Comparison of ENCODE assay signal across 10 mouse cellular contexts in genomic region chr19:4222165-4222564, GRCm38 (mm10). TPM values are rescaled to one million over a fixed set of nuclear protein-coding genes. Genes with fewer than 3 reads are reported as not detected.
DNase-seq lines count a peak whose midpoint lies in the region; ATAC-seq and TF ChIP-seq lines count a peak whose summit lies in the region.
"Had no signal": no experiment of that assay in that cellular context is flagged by ENCODE, and none has a peak within 500 bp of the region (broad histone marks: within the 10 kb centered on the region; RNA-seq: fewer than 3 reads in every experiment).

No protein-coding gene starts in this region.

- no peak for TF ChIP-seq EP300 in lung, postnatal 0 days (IDR thresholded peaks at IDR 0.05)

- H3K9ac ChIP-seq in forebrain, embryonic 14.5 days (ENCODE audit: low read length): peak overlapping the region; percentile 25; the same call in 1 of the 2 replicates
- H3K9ac ChIP-seq in forebrain, embryonic 15.5 days (replicated peaks): no peak overlapping the region
- H3K9ac ChIP-seq in lung, postnatal 0 days (replicated peaks; ENCODE audit: low read depth): no peak overlapping the region

- H3K4me3 ChIP-seq in forebrain, embryonic 14.5 days (ENCODE audit: low read depth, low read length): no peak overlapping the region
- no peak overlapping the region for H3K4me3 ChIP-seq in forebrain, embryonic 15.5 days
- no peak overlapping the region for H3K4me3 ChIP-seq in thymus, adult 2 months (ENCODE audit: control insufficient read depth, insufficient read depth, low read length)
- H3K4me3 ChIP-seq in lung, postnatal 0 days (ENCODE audit: low read depth, low read length): no peak overlapping the region

- no peak for DNase-seq in forebrain, embryonic 14.5 days (ENCODE audit: low spot score)
- DNase-seq in thymus, postnatal 4 days: peak; percentile 32
- no peak for DNase-seq in thymus, adult 2 months
- no peak for DNase-seq in lung, postnatal 0 days (ENCODE audit: low spot score)
- no peak for DNase-seq in Muller cell, postnatal 12 days (ENCODE audit: inconsistent ontology term)
- DNase-seq in cerebellum, adult 11-12 months: no peak
- DNase-seq in heart, postnatal 4 days: no peak

- peaks cover 6% of the 10 kb centered on the region; the same call in 1 of the 2 replicates for H3K4me1 ChIP-seq in forebrain, embryonic 14.5 days (ENCODE audit: control insufficient read depth, insufficient read depth, low read length)
- peaks cover 12% of the 10 kb centered on the region for H3K4me1 ChIP-seq in forebrain, embryonic 15.5 days
- peaks cover 48% of the 10 kb centered on the region for H3K4me1 ChIP-seq in thymus, adult 2 months (replicated peaks; ENCODE audit: control insufficient read depth, insufficient read depth, low read length)
- H3K4me1 ChIP-seq in lung, postnatal 0 days (ENCODE audit: insufficient read depth, low read depth, low read length): peaks cover 22% of the 10 kb centered on the region; the same call in 1 of the 2 replicates

- 84% methylated on average over 11 of the region's 11 CpGs for WGBS in forebrain, embryonic 14.5 days
- 83% methylated on average over 11 of the region's 11 CpGs for WGBS in forebrain, embryonic 15.5 days
- 33% methylated on average over 11 of the region's 11 CpGs for WGBS in thymus, adult 2 months
- WGBS in lung, postnatal 0 days: 60% methylated on average over 11 of the region's 11 CpGs

- no peak overlapping the region for H3K4me2 ChIP-seq in forebrain, embryonic 14.5 days (ENCODE audit: low read length)
- no peak overlapping the region for H3K4me2 ChIP-seq in forebrain, embryonic 15.5 days (replicated peaks)
- H3K4me2 ChIP-seq in lung, postnatal 0 days (replicated peaks; ENCODE audit: low read depth, low read length): no peak overlapping the region

- H3K9me3 ChIP-seq in forebrain, embryonic 14.5 days (replicated peaks; ENCODE audit: control insufficient read depth, low read length): no peaks in the 10 kb centered on the region
- H3K9me3 ChIP-seq in forebrain, embryonic 15.5 days: no peaks in the 10 kb centered on the region
- H3K9me3 ChIP-seq in lung, postnatal 0 days (ENCODE audit: low read length): no peaks in the 10 kb centered on the region

- no peak for ATAC-seq in forebrain, embryonic 14.5 days
- no peak for ATAC-seq in forebrain, embryonic 15.5 days (replicated peaks)
- peak; percentile 42 for ATAC-seq in lung, postnatal 0 days

- no peak for TF ChIP-seq CTCF in thymus, adult 2 months (IDR thresholded peaks at IDR 0.05; ENCODE audit: borderline replicate concordance, control insufficient read depth, extremely low read depth, insufficient read depth, low read length, poor library complexity)
- no peak for TF ChIP-seq CTCF in lung, postnatal 0 days (IDR thresholded peaks at IDR 0.05)

- no peak overlapping the region for H3K27ac ChIP-seq in forebrain, embryonic 14.5 days (ENCODE audit: low read depth, low read length)
- no peak overlapping the region for H3K27ac ChIP-seq in forebrain, embryonic 15.5 days (replicated peaks)
- H3K27ac ChIP-seq in thymus, adult 2 months (ENCODE audit: control insufficient read depth, insufficient read depth, low read length): no peak overlapping the region
- no peak overlapping the region for H3K27ac ChIP-seq in lung, postnatal 0 days (ENCODE audit: low read length)

- TF ChIP-seq POLR2A in thymus, adult 2 months (IDR thresholded peaks at IDR 0.05; ENCODE audit: control insufficient read depth, extremely low read depth, insufficient read depth, low read length, poor library complexity): no peak

- no peaks in the 10 kb centered on the region for H3K36me3 ChIP-seq in forebrain, embryonic 14.5 days (ENCODE audit: control insufficient read depth, insufficient read depth, low read length)
- no peaks in the 10 kb centered on the region for H3K36me3 ChIP-seq in forebrain, embryonic 15.5 days
- no peaks in the 10 kb centered on the region for H3K36me3 ChIP-seq in thymus, adult 2 months (ENCODE audit: control insufficient read depth, insufficient read depth, low read length)
- H3K36me3 ChIP-seq in lung, postnatal 0 days (ENCODE audit: insufficient read depth, low read length): no peaks in the 10 kb centered on the region

- 0 out of 2 replicates have a peak, but pooled peaks cover 3% of the 10 kb centered on the region for H3K27me3 ChIP-seq in forebrain, embryonic 14.5 days (replicated peaks; ENCODE audit: control insufficient read depth, insufficient read depth, low read length)
- H3K27me3 ChIP-seq in forebrain, embryonic 15.5 days: peaks cover 4% of the 10 kb centered on the region; the same call in 1 of the 2 replicates
- no peaks in the 10 kb centered on the region for H3K27me3 ChIP-seq in thymus, adult 2 months (ENCODE audit: control insufficient read depth, insufficient read depth, low read length)
- no peaks in the 10 kb centered on the region for H3K27me3 ChIP-seq in lung, postnatal 0 days (replicated peaks; ENCODE audit: insufficient read depth, low read length)

RNA-seq across cellular contexts. Expression of gene AC109138.7, which starts 8.0 kb away (rescaled TPM):
- polyA plus RNA-seq in forebrain, embryonic 14.5 days (2014; fragmentation: Nextera tagmentation; extraction: Ambion mirVana): not detected in 2 replicates
- polyA plus RNA-seq in forebrain, embryonic 15.5 days (2015; fragmentation: Nextera tagmentation; extraction: Ambion mirVana): not detected in 2 replicates
- polyA plus RNA-seq in thymus, adult 2 months (2012; rRNA removed): not detected in 2 replicates
- polyA plus RNA-seq in lung, postnatal 0 days (2015; fragmentation: Nextera tagmentation; extraction: Ambion mirVana): not detected in 2 replicates
- total RNA-seq in heart, postnatal 4 days (2021): not detected
- total RNA-seq: heart, postnatal 10 days had no signal
- polyA plus RNA-seq: brain, embryonic 14.5 days had no signal

RNA-seq across cellular contexts. Expression of gene Clcf1, which starts 8.1 kb away (rescaled TPM):
- 0.61 and 0.85 TPM in 2 replicates for polyA plus RNA-seq in forebrain, embryonic 14.5 days (2014; fragmentation: Nextera tagmentation; extraction: Ambion mirVana)
- polyA plus RNA-seq in forebrain, embryonic 15.5 days (2015; fragmentation: Nextera tagmentation; extraction: Ambion mirVana): 0.39 and 0.43 TPM in 2 replicates
- 32.9 and 36.1 TPM in 2 replicates for polyA plus RNA-seq in thymus, adult 2 months (2012; rRNA removed)
- 7.6 and 8.0 TPM in 2 replicates for polyA plus RNA-seq in lung, postnatal 0 days (2015; fragmentation: Nextera tagmentation; extraction: Ambion mirVana)
- 1 to 10 TPM; 2.1 to 2.7 TPM for total RNA-seq in heart, postnatal 4 days (2021)

RNA-seq across cellular contexts. Expression of gene Pold4, which starts 9.5 kb away (rescaled TPM):
- polyA plus RNA-seq in forebrain, embryonic 14.5 days (2014; fragmentation: Nextera tagmentation; extraction: Ambion mirVana): 17.6 and 19.0 TPM in 2 replicates
- polyA plus RNA-seq in forebrain, embryonic 15.5 days (2015; fragmentation: Nextera tagmentation; extraction: Ambion mirVana): 17.2 and 18.1 TPM in 2 replicates
- 104 and 117 TPM in 2 replicates for polyA plus RNA-seq in thymus, adult 2 months (2012; rRNA removed)
- 58.6 and 63.6 TPM in 2 replicates for polyA plus RNA-seq in lung, postnatal 0 days (2015; fragmentation: Nextera tagmentation; extraction: Ambion mirVana)
- 10 to 100 TPM; 11.0 to 11.2 TPM for total RNA-seq in heart, postnatal 4 days (2021)

RNA-seq across cellular contexts. Expression of gene Rad9a, which starts 20.7 kb away (rescaled TPM):
- 25.5 and 25.7 TPM in 2 replicates for polyA plus RNA-seq in forebrain, embryonic 14.5 days (2014; fragmentation: Nextera tagmentation; extraction: Ambion mirVana)
- 22.6 and 25.2 TPM in 2 replicates for polyA plus RNA-seq in forebrain, embryonic 15.5 days (2015; fragmentation: Nextera tagmentation; extraction: Ambion mirVana)
- 119 and 143 TPM in 2 replicates for polyA plus RNA-seq in thymus, adult 2 months (2012; rRNA removed)
- polyA plus RNA-seq in lung, postnatal 0 days (2015; fragmentation: Nextera tagmentation; extraction: Ambion mirVana): 14.1 and 14.3 TPM in 2 replicates
- total RNA-seq in heart, postnatal 4 days (2021): 1 to 10 TPM; 8.3 to 8.4 TPM

RNA-seq across cellular contexts. Expression of gene Ppp1ca, which starts 30.3 kb away (rescaled TPM):
- 608 and 689 TPM in 2 replicates for polyA plus RNA-seq in forebrain, embryonic 14.5 days (2014; fragmentation: Nextera tagmentation; extraction: Ambion mirVana)
- 560 and 578 TPM in 2 replicates for polyA plus RNA-seq in forebrain, embryonic 15.5 days (2015; fragmentation: Nextera tagmentation; extraction: Ambion mirVana)
- 897 and 1,014 TPM in 2 replicates for polyA plus RNA-seq in thymus, adult 2 months (2012; rRNA removed)
- 619 and 631 TPM in 2 replicates for polyA plus RNA-seq in lung, postnatal 0 days (2015; fragmentation: Nextera tagmentation; extraction: Ambion mirVana)
- total RNA-seq in heart, postnatal 4 days (2021): 100 to 1,000 TPM; 481 to 484 TPM
